Mouse (Mus musculus) layer of hippocampus, postnatal 10 days (tissue): ENCODE data around the gene Cptp. TPM values are rescaled to one million over a fixed set of nuclear protein-coding genes. Genes with fewer than 3 reads are reported as not detected.

Experiments
- microRNA-seq, 2 experiments: library from miRNA; unstranded; fragments of <30 nt; microRNA quantifications; one replicate each; pipeline ENCODE4 v1.2.0; 2021
- total RNA-seq, 2 experiments: library from RNA; stranded (reverse); gene quantifications; 2 replicates each; pipeline ENCODE4 v1.2.3; 2021

Gene Cptp
- total RNA-seq, 2 experiments from 2014 or later: 28.1 to 32.2 TPM

Small RNA genes lying within 50 kb of the gene (microRNA-seq; reads per million reads assigned to microRNA genes)
- gene Gm22991: 0 reads per million in 2 experiments

Other genes starting within 250 kb of the Cptp start
- gene Cdk11b, start 244.6 kb downstream of the Cptp start, total RNA-seq: 10 to 100 TPM; 53.5 to 59.7 TPM
- gene Gm10563, start 224.0 kb downstream of the Cptp start, total RNA-seq: not detected
- 1 to 10 TPM; 2.7 to 4.1 TPM for gene Mmp23, start 216.1 kb downstream of the Cptp start, total RNA-seq
- 10 to 100 TPM; 89.1 to 96.6 TPM for gene Mib2, start 200.2 kb downstream of the Cptp start, total RNA-seq
- 10 to 100 TPM; 21.9 to 22.3 TPM for gene Fndc10, start 175.1 kb downstream of the Cptp start, total RNA-seq
- 10 to 100 TPM; 77.2 to 81.7 TPM for gene Ssu72, start 164.6 kb downstream of the Cptp start, total RNA-seq
- gene Tmem240, start 134.6 kb downstream of the Cptp start, total RNA-seq: 10 to 100 TPM; 44.8 to 45.2 TPM
- gene Atad3a, start 108.3 kb downstream of the Cptp start, total RNA-seq: 10 to 100 TPM; 68.7 to 71.4 TPM
- gene Vwa1, start 94.7 kb downstream of the Cptp start, total RNA-seq: 10 to 100 TPM; 16.3 to 18.2 TPM
- 1 to 10 TPM; 3.5 to 4.5 TPM for gene Tmem88b, start 83.6 kb downstream of the Cptp start, total RNA-seq
- gene Ankrd65, start 79.0 kb downstream of the Cptp start, total RNA-seq: not detected
- gene Mrpl20, start 66.6 kb downstream of the Cptp start, total RNA-seq: 100 to 1,000 TPM; 109 to 114 TPM
- 10 to 100 TPM; 75.5 to 83.2 TPM for gene Ccnl2, start 57.0 kb downstream of the Cptp start, total RNA-seq
- 10 to 100 TPM; 66.7 to 77.0 TPM for gene Aurkaip1, start 38.2 kb downstream of the Cptp start, total RNA-seq
- gene Mxra8, start 29.8 kb downstream of the Cptp start, total RNA-seq: 10 to 100 TPM; 14.1 to 16.0 TPM
- gene Dvl1, start 22.0 kb downstream of the Cptp start, total RNA-seq: 10 to 100 TPM; 69.5 to 82.8 TPM
- gene Tas1r3, start 6.1 kb downstream of the Cptp start, total RNA-seq: under 1 TPM; 0.27 to 0.30 TPM
- 10 to 100 TPM; 35.9 to 41.0 TPM for gene Ints11, start 106 bp upstream of the Cptp start, total RNA-seq
- 10 to 100 TPM; 68.1 to 77.0 TPM for gene Pusl1, start 22.3 kb upstream of the Cptp start, total RNA-seq
- gene Acap3, start 22.4 kb upstream of the Cptp start, total RNA-seq: 100 to 1,000 TPM; 145 to 162 TPM
- gene Ube2j2, start 74.4 kb upstream of the Cptp start, total RNA-seq: 10 to 100 TPM; 93.3 to 97.5 TPM
- gene C1qtnf12, start 92.9 kb upstream of the Cptp start, total RNA-seq: 10 to 100 TPM; 25.9 to 29.7 TPM
- gene B3galt6, start 123.2 kb upstream of the Cptp start, total RNA-seq: 10 to 100 TPM; 10.6 to 11.6 TPM
- 100 to 1,000 TPM; 128 to 136 TPM for gene Sdf4, start 123.4 kb upstream of the Cptp start, total RNA-seq
- gene Tnfrsf4, start 144.4 kb upstream of the Cptp start, total RNA-seq: 1 to 10 TPM; 1.2 to 2.2 TPM
- gene Tnfrsf18, start 156.7 kb upstream of the Cptp start, total RNA-seq: not detected
- under 1 TPM; 0.13 to 0.16 TPM for gene Ttll10, start 190.0 kb upstream of the Cptp start, total RNA-seq
- 10 to 100 TPM; 22.6 to 28.9 TPM for gene 9430015G10Rik, start 240.5 kb upstream of the Cptp start, total RNA-seq